Mouse (Mus musculus) gastrocnemius, postnatal 36 days (tissue): ENCODE results near the gene Lgals2. TPM values are rescaled to one million over a fixed set of nuclear protein-coding genes. Genes with fewer than 3 reads are reported as not detected.
"Not testable (repeated sequence)": the region's sequence is repeated elsewhere in the genome, so short reads cannot be mapped to it uniquely, and the experiment has no call there.

Source experiments
- DNase-seq, 2 experiments: peaks; one replicate each; pipeline ENCODE4 v3.0.0; 2022
- intact Hi-C: fragments of 180-260 bp; cut with DNase I; formaldehyde crosslinking; loops from one replicate; pipeline ENCODE4 v1.15.1; 2025
- long read RNA-seq, 2 experiments: library from polyadenylated mRNA; stranded (forward); transcript quantifications; one replicate each; pipeline ENCODE4 v2.0.0; 2021
- total RNA-seq, 2 experiments: library from RNA; stranded (reverse); gene quantifications; 2 replicates each; pipeline ENCODE4 v1.2.3; 2021

Lgals2 gene
- not detected for total RNA-seq
- long read RNA-seq, experiment 1: 0 reads
- long read RNA-seq, experiment 2, partial matches to known transcripts: 0 of 1 reads
- long read RNA-seq, experiment 2, other reads (novel, unspliced or antisense): 1 of 1 reads

DNA sequence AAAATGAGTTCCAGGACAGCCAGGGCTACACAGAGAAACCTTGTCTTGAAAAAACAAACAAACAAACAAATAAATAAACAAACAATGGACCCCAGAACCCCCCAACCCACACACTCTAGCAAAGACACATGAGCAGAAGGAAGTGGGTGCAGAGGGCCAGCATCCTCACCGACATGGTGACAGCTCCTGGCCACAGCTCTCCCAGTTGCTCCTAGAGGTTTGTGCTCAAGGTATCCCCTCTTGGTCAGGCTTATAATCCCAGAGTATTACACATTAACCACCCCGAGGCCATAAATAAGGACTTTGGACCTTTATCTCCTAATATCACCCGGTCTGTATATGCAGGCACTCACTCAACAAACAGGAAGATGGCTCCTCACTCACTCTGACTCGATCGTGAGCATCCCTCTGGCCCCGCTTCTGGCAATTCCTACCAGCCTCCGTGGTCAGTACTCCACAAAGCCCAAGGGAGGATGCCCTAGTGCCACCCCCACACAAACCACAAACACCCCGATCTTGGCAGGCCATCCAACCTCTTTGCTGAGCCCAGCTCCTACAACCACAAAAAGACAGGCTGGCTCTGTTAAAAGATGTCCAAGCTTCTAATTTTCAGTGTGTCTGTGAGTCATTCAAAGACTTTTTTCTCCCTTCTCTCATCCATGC lies at the start of gene Lgals2:
TSS of gene Lgals2 (minus strand) at position 227 of the 663 bp plus-strand sequence.
- no peak for DNase-seq
- intact Hi-C loops: no loop called here

DNA sequence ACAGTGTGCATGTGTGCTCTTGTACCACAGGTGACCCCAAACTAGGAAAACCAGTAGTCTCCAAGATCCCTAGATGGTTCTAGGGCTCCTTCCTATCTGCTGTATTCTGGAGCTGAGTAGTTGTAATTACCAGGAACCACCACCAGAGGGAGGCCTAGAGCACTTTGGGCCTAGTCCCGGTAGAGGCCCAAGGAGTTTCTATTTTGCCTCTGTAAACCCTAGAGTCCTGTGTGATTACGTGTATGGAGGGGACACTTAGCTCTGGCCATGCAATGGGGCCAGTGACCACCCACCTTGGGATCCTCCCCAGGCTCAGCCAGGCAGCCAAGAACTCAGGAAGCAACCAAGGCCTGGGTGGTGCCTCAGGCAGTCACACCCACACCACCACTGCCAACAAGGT lies 47.9 kb upstream of the Lgals2 start:
- intact Hi-C loops: loop anchor here (5.0 kb wide), 1 partner anchor 39 kb away; no protein-coding TSS in a partner anchor
- peak; percentile 56 to 76 for DNase-seq

DNA sequence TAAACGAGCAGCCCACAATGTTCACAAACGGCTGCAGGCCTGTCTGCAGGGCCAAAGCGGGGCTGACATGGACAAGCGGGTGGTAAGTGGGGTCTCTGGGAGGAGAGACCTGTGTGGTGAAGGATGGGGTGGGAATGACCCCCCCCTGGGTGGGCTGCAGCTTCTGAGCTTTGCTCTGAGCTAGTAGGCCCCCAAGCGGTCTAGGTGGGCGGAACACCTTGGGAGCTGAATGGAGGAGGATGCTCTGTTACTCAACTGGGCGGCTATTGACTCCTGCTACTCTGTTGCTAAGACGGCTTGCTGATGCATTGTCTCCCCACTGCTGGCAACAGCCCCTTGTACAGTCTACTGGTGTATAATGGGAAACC lies 46.1 kb upstream of the Lgals2 start:
- no peak for DNase-seq
- intact Hi-C loops: loop anchor here (5.0 kb wide), 1 partner anchor 41 kb away; no protein-coding TSS in a partner anchor

DNA sequence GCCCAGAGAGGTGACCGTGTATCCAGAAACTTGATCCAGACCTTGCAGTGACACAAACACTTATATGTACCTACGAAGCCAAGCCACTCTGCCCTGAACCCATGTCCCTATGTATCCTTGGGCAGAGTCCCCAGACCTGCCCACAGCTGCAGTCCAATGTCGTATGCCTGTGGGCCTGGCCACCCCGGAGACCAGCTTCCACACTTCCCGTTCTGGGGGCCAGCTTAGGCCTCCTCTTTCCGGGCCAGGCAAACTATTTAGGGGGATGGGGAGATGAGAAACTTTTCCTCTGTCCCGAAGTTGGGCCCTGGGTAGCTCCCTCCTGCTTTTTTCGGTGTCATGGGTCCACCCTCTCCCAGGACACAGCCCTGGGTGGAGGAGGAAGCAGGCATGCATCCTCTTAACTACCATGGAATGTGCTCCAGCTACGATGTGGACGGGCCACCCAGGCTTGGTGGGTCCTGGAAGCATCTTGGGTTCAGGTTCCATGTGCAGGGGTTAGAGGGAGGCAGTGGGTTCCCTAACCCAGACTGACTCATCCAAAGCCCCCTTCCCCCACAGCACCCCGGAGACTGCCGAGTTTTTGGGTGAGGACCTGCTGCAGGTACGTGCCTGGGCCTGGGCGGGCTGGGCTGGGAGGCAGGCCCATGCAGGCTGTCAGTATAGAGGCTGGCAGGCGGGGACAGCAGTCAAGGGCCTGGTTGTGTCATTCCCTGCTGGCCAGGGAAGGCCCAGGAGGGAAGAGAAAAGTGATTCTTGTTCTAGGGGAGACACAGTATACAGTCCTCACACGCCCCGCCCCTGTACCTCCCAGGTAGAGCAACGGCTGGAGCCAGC lies 45.5 kb upstream of the Lgals2 start:
- no peak for DNase-seq
- intact Hi-C loops: loop anchor here (5.0 kb wide), 1 partner anchor 41 kb away; no protein-coding TSS in a partner anchor

DNA sequence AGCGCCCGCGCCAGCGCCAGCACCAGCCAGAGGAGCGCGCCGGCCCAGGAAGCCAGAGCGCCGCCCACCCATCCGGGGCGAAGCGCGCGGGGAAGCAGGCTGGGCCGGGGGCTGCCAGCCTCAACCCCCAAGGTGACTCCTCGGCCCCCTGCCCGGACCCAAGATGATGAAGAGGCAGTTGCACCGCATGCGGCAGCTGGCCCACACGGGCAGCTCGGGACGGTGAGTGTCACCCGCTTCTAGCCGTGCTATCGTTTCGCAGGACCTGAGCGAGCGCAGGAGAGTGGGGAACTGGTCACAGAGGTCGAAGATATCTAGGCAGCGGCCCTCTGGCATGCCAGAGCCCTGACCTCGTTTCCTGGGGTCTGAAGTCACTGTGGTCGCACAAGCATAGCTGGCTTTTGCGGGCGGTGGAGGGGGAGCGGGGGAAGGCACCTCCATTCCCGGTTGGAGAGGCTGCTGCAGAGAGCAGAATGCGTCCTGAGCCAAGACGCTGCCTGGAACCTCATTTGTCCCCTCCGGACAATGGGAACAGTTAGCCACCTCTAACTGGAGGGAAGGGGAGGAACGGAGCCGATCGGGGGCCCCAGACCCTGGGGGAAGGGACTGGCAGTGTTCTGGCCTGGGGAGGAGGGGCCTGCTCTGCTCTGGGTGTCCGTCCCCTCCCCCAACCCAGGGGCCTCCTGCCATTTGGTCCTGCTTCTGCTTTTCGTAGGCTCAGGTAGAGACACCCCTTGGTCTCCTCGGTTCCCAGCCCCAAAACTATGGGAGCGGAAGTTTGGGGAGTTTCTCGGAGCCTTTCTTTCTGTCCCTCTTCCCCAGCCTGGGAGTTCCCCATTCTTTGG lies 44.6 kb upstream of the Lgals2 start, which contains the start of gene Sh3bp1:
TSS of gene Sh3bp1 (plus strand) at position 29 of the 845 bp plus-strand sequence.
- intact Hi-C loops: loop anchor here (5.0 kb wide), 1 partner anchor 42 kb away; no protein-coding TSS in a partner anchor
- DNase-seq: no peak

DNA sequence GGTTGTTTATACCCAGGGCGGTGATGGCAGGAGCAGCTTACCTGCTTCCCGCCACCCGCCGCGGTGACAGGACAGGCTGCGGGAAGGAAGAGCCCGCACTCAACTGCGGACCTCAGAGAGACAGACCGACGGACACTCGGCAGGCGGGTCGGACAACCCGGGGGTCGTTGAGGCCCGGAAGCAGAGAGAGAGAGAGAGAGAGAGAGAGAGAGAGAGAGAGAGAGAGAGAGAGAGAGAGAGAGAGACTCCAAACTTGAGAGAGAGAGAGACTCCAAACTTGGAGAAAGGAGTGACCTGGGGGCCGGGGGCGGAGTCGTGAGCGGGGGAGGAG lies 44.0 kb upstream of the Lgals2 start, which contains the start of gene Gm49510:
TSS of gene Gm49510 (plus strand) at position 259 of the 331 bp plus-strand sequence.
- peak in 1 of 2 experiments; percentile 54 for DNase-seq
- intact Hi-C loops: no loop called here

DNA sequence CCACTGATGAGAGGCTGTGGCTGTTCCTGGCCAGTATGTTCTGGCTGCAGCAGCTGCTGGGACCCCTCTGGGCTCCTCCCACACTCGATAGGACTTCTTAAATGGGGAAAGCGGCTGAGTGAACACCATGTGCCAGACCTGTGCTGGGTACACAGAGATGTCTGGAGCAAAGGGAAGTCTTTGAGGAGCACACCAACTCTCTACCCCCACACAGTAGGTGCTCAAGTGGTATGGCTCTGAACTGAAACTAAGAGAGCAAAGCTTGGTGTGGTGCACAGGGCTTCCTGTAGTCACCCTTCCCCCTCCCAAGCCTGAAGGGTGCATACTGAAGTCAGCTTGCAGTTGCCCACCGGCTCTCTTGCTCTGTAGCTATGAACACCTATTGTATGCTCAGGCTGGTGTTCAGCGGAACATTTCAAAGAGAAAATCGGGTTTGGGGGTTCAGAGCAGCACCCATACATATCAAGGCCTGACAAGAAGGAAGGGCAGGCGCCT lies 43.2 kb upstream of the Lgals2 start:
- intact Hi-C loops: no loop called here
- DNase-seq: no peak

DNA sequence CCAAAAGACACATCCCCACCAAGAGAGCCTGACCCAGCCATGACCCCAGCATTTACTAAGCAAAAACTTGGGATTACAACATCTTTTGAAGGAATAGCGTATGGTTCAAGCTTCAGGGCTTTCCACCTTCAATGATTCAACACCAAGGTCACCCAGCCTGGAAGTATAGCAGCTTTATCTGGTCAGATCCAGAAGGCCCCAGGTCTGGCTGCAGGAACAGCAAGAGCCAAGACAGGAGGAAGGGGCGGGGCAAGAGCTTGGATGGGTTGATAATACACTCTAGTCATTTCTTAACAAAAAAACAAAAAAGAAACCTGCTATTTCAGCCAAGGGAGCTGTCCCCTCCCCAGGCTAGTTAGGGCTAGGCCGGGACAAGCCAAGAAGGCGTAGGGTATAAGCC lies 42.2 kb upstream of the Lgals2 start:
- intact Hi-C loops: no loop called here
- no peak for DNase-seq

DNA sequence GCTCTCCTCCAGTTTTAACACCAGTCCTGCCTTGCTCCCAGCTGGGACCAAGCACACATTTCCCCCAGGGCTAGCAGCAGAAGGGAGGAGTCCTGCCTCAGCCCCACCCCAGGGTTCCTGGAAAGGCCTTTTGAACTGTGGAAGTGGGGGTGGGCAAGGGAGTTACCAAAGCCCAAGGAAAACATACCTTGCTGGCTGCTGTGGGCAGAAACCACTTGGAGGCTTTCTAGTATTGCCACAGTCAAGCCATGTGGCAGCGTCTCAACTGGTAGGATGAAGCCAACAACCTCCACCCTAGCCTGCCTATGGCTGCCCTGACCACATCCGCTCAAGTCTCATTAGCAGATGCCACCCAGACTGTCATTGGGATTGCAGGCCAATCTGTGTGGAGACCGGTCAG lies 40.8 kb upstream of the Lgals2 start:
- intact Hi-C loops: no loop called here
- no peak for DNase-seq

DNA sequence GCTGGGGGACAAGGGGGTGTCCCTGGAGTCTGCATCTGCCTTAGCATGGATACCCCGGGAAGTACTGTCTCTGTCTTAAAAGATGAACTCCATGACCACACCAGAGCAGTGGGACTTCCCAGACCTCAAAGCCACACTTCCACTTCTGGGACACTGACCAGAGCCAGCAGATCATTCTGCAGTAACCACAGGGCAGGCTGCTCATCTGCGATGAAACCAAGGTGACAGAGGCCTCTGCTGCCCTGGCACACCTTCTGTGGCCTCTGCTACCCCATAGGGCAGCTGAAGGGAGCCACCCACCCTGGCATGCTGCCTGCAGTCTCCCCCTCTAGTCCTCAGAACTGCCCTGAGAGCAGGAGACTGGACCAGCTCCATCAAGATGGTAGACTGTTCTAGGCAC lies 40.4 kb upstream of the Lgals2 start:
- intact Hi-C loops: no loop called here
- no peak for DNase-seq

DNA sequence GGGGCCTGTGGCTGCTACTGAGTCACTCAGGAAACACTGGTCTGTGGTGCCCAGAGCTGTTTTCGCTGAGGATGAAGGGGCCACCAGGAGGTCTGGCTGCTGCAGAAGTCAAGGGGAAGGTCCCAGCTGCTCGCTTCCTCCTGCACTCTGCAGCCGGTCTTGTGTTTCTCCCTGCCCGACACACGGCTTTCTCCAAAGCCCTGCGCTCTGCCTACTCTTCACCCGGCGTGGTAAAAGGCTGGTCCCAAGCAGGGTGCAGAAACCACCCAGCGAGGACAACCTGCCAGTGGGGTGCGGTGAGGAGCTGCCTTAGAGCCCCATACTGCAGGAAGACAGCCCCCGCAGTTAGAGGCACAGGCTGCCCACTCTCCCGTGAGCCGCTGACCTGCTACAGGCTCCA lies 39.4 kb upstream of the Lgals2 start:
- intact Hi-C loops: no loop called here
- no peak for DNase-seq

DNA sequence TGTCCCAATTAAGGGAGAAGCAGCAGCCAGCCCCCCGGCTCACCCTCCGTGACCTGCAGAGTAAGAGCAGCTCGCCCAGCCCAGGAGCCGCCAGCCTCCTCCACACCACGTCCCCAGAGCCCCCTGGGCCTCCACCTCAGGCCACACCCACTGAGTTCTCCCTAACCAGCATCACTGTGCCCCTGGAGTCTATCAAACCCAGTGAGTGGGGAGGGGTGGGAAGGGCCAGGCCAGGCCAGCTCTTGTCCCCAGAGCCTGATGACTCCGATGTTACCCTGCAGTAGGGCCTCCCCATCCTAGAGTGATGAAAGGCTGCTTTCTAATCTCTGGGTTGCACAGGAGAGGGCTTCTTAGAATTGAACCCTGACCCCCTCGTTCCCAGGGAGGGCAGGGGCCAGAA lies 37.1 kb upstream of the Lgals2 start:
- no peak for DNase-seq
- intact Hi-C loops: no loop called here

DNA sequence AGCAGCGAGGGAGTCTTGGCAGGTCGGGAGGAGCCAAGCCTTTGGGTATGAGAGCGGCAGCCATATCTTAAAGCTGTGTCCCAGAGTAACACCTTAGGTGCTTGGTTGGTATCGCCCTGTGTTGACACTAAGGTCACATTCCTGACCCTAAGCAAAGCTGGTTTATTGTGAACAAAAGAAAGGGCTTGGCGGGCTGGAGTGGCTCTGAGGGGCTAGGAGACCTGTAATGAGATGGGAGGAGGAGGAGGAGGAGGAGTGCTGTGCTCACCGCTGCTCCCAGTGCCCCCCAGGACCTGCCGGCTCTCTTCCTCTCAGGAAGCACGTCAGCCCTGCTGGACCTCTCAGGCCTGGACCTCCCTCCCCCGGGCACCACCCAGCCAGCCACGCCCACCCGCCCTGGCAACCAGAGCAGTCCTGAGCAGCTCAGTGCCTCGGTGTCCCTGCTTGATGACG lies 34.1 kb upstream of the Lgals2 start:
- DNase-seq: no peak

DNA sequence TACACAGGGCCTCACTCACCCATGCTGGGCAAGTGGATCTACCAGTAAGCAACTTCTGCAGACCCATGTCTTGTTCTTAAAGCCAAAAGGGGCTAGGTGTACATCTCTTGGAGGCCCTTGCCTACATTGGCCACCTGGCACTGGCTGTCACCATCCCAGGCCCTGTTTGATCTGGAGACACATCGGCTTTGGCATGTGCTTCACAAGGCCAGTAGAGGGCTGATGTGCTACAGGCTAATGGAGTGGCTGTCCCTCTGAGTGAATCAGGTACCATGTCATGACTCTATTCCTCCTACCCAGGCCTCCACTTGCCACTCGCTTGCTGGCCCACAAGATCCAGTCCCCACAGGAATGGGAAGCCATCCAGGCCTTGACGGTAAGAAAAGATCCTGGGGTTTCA lies 26.5 kb upstream of the Lgals2 start:
- intact Hi-C loops: no loop called here
- no peak for DNase-seq

More for the DNA sequence above, 34.1 kb upstream of the Lgals2 start:
- intact Hi-C loops: no loop called here

DNA sequence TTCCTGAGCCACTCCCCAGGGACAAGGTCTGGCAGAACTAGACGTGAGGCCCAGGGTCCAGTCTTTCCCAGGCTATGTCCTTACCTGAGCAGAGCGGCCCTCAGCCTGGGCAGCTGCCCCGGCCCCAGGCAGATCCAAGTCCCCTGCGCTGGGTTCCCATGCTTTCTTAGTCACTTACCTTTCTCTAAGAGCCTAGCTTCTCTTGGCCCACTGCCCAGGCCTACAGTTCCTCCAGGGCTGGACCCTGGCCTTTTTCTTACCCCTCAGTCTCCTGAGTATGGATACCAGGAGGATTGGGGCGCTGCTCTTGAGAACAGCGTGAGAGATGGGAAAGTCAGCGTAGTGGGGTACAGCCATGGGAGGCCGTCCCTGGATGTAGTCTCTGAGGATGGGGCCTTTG lies 25.1 kb upstream of the Lgals2 start:
- intact Hi-C loops: no loop called here
- no peak for DNase-seq

DNA sequence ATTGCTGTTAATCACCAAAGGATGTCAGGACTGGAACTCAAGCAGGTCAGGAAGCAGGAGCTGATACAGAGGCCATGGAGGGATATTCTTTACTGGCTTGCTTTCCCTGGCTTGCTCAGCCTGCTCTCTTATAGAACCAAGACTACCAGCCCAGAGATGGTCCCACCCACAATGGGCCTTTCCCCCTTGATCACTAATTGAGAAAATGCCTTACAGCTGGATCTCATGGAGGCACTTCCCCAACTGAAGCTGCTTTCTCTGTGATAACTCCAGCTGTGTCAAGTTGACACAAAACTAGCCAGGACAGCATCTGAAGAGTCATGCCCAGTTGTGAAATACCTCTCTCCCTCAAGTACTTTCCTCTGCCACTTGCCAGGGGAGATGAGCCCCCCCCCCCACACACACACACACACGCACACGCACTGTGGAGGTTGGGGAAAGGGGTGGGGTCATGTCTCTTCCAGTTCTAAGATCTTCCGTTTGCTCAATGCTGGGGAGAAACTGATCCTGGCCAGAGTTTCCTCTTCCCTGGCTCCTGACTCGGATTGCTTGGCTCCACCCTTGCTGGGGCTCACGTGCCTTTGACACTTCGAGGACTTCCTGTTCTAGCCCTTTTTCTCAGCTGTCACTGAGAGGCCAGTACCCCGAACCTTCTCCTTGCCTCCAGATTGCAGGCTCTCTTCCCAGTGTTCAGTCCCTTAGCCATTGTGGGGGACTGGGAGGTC lies 23.6 kb upstream of the Lgals2 start:
- DNase-seq, intact Hi-C loops: not testable (repeated sequence)

DNA sequence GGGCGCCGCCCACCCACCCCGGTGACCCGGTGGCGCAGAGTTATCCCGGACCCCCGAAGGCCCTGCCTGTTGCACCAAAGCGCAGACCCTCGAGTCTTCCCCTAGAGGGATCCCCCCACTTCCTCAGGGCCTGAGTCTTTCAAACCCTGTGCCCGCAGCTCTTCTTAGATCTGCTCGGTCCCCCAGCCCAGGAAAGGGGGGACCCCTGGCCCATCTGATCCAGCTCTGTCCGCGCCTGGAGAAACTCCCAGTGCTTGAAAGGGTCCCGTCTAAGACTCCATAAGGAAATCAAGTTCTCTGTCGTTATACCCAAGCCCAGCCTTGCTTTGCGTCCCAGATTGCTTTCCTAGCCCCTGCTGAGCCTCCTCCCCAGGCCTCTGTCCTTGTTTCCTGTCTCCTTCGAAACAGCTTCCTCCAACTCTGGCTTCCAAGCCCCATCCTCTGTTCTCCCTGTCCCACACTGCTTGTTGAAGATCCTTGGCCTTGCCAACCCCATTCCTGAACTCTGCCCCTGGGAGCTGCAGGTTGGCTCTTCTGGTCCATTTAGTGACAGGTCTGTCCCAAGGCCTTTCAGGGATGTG lies 22.6 kb upstream of the Lgals2 start:
- intact Hi-C loops: no loop called here

DNA sequence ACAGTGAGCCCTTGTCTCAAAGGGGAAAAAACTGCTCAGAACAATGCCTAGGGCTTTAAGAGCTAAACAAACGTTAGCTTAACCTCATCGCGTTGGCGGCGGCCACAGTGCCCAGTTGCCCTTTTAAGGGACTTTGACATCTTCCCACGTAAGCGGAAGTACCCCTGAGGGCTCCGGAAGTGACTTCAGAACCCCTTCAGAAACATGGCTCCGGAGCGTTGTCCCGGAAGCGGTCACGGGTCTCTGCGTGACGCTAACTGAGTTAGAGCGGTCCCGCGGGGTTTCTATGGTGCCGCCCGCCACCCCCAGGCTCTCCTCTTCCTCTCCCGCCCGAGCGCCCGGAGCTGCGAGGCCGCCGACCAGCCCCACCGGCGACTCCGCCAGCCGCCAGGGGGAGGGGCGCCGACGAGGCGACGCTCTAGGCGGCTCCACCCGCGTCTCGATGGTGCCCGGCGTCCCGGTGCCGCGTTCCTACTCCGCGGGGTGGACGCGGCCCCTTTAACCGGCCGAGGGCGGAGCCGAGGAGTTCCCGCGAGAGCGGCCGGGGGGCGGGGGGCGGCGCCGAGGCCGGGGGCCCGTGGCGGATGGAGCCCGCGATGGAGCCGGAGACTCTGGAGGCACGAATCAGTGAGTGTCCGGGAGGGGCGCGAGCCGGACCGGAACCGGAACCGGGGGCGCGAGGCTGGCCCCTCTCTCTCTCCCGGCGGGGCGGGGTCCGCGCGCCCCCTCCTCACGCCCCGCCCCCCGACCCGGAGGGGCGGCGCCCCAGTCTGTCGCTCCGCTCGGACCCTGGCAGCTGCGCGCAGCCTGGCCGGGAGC lies 21.9 kb upstream of the Lgals2 start, which contains the start of gene Gga1:
TSS of gene Gga1 (plus strand) at position 200 of the 819 bp plus-strand sequence.
- peak; percentile 86 to 95 for DNase-seq
- intact Hi-C loops: no loop called here

More for the DNA sequence above, 22.6 kb upstream of the Lgals2 start:
- DNase-seq: peak in 1 of 2 experiments; percentile 44
